Mouse (Mus musculus): ENCODE measurements around the gene Camk2n2. TPM values are rescaled to one million over a fixed set of nuclear protein-coding genes. Genes with fewer than 3 reads are reported as not detected.

Camk2n2 gene
- total RNA-seq, 2 experiments from 2014 or later = 118 to 125 TPM

GRCm38 (mm10) chr16:20611357-20612227, 9.5 kb downstream of the Camk2n2 start, which contains the start of the genes Eef1akmt4, Gm49333 and Alg3:
Gene Eef1akmt4 (plus strand): TSS chr16:20611593.
Gene Gm49333 (plus strand): TSS chr16:20611610.
Gene Alg3 (minus strand): TSS chr16:20611735.
- DNase-seq (ENCODE audit: low spot score in 2 of 2) = peak; percentile 67 to 76

- peak; percentile 81 to 86 for DNase-seq (ENCODE audit: low spot score in 2 of 2)
These were observed 10.4 kb downstream of the Camk2n2 start for GRCm38 (mm10) chr16:20610501-20611356.

- DNase-seq (ENCODE audit: low spot score in 2 of 2) = no peak
These were observed 16.4 kb downstream of the Camk2n2 start for GRCm38 (mm10) chr16:20604705-20605104.

GRCm38 (mm10) chr16:20600511-20600910, 20.6 kb downstream of the Camk2n2 start:
- no peak for DNase-seq (ENCODE audit: low spot score in 2 of 2)

- peak in 1 of 2 experiments; percentile 49 for DNase-seq (ENCODE audit: low spot score in 2 of 2)
These were observed 24.2 kb downstream of the Camk2n2 start for GRCm38 (mm10) chr16:20596687-20597441.

- DNase-seq (ENCODE audit: low spot score in 2 of 2) = no peak
These were observed 25.4 kb downstream of the Camk2n2 start for GRCm38 (mm10) chr16:20595737-20596136.

GRCm38 (mm10) chr16:20595060-20595673, 25.9 kb downstream of the Camk2n2 start:
- no peak for DNase-seq (ENCODE audit: low spot score in 2 of 2)

GRCm38 (mm10) chr16:20591076-20591705, 29.9 kb downstream of the Camk2n2 start:
- DNase-seq (ENCODE audit: low spot score in 2 of 2) = no peak

- no peak for DNase-seq (ENCODE audit: low spot score in 2 of 2)
These were observed 30.4 kb downstream of the Camk2n2 start for GRCm38 (mm10) chr16:20590680-20591038.

- peak; percentile 36 to 46 for DNase-seq (ENCODE audit: low spot score in 2 of 2)
These were observed 31.0 kb downstream of the Camk2n2 start for GRCm38 (mm10) chr16:20589939-20590679.

GRCm38 (mm10) chr16:20589366-20589938, 31.6 kb downstream of the Camk2n2 start, which contains the start of gene Vwa5b2:
Gene Vwa5b2 (plus strand): TSS chr16:20589471.
- no peak for DNase-seq (ENCODE audit: low spot score in 2 of 2)

Small RNA genes within 50 kb of the gene (microRNA-seq; reads per million reads assigned to microRNA genes)
- 254 to 395 reads per million in 2 experiments for gene Mir1224

Other genes starting within 250 kb of the Camk2n2 start
- 100 to 1,000 TPM; 175 to 193 TPM for gene Abcc5, start 194.9 kb downstream of the Camk2n2 start, total RNA-seq (2021)
- gene Eif2b5, start 122.5 kb downstream of the Camk2n2 start, total RNA-seq (2021) = 10 to 100 TPM; 51.7 to 54.1 TPM
- 10 to 100 TPM; 77.2 to 78.9 TPM for gene Dvl3, start 104.3 kb downstream of the Camk2n2 start, total RNA-seq (2021)
- gene Ap2m1, start 85.8 kb downstream of the Camk2n2 start, total RNA-seq (2021) = 100 to 1,000 TPM; 893 to 941 TPM
- 10 to 100 TPM; 82.8 to 87.9 TPM for gene Abcf3, start 72.7 kb downstream of the Camk2n2 start, total RNA-seq (2021)
- 10 to 100 TPM; 30.8 to 43.6 TPM for gene Vwa5b2, start 31.8 kb downstream of the Camk2n2 start, total RNA-seq (2021)
- gene Eef1akmt4, start 9.7 kb downstream of the Camk2n2 start, total RNA-seq (2021) = 1 to 10 TPM; 1.7 to 3.6 TPM
- not detected for gene Gm49333, start 9.7 kb downstream of the Camk2n2 start, total RNA-seq (2021)
- gene Alg3, start 9.6 kb downstream of the Camk2n2 start, total RNA-seq (2021) = 10 to 100 TPM; 12.3 to 14.1 TPM
- gene Ece2, start 8.5 kb upstream of the Camk2n2 start, total RNA-seq (2021) = 10 to 100 TPM; 27.2 to 30.8 TPM
- gene Psmd2, start 30.4 kb upstream of the Camk2n2 start, total RNA-seq (2021) = 100 to 1,000 TPM; 239 to 245 TPM
- 100 to 1,000 TPM; 336 to 340 TPM for gene Eif4g1, start 47.0 kb upstream of the Camk2n2 start, total RNA-seq (2021)
- gene Fam131a, start 72.0 kb upstream of the Camk2n2 start, total RNA-seq (2021) = 100 to 1,000 TPM; 432 to 446 TPM
- 10 to 100 TPM; 22.4 to 25.7 TPM for gene Polr2h, start 96.4 kb upstream of the Camk2n2 start, total RNA-seq (2021)
- 10 to 100 TPM; 49.9 to 60.4 TPM for gene Clcn2, start 96.5 kb upstream of the Camk2n2 start, total RNA-seq (2021)
- gene Chrd, start 111.8 kb upstream of the Camk2n2 start, total RNA-seq (2021) = 10 to 100 TPM; 36.4 to 45.8 TPM
- 1 to 10 TPM; 5.0 to 5.9 TPM for gene Thpo, start 113.2 kb upstream of the Camk2n2 start, total RNA-seq (2021)